Mouse (Mus musculus) cerebellum, postnatal 25 days (tissue): ENCODE measurements around the gene Kansl1l.
"Not testable (repeated sequence)": the region's sequence is repeated elsewhere in the genome, so short reads cannot be mapped to it uniquely, and the experiment has no call there.

Experiments used
- DNase-seq, 2 experiments: peaks; one replicate each; pipeline ENCODE4 v3.0.0; 2021; ENCODE audit warnings: mixed read lengths in 2 of 2

The Kansl1l gene

GRCm38 (mm10) chr1:66816837-66817452 lies 417 bp downstream of the Kansl1l start:
- peak; percentile 99 for DNase-seq

DNA sequence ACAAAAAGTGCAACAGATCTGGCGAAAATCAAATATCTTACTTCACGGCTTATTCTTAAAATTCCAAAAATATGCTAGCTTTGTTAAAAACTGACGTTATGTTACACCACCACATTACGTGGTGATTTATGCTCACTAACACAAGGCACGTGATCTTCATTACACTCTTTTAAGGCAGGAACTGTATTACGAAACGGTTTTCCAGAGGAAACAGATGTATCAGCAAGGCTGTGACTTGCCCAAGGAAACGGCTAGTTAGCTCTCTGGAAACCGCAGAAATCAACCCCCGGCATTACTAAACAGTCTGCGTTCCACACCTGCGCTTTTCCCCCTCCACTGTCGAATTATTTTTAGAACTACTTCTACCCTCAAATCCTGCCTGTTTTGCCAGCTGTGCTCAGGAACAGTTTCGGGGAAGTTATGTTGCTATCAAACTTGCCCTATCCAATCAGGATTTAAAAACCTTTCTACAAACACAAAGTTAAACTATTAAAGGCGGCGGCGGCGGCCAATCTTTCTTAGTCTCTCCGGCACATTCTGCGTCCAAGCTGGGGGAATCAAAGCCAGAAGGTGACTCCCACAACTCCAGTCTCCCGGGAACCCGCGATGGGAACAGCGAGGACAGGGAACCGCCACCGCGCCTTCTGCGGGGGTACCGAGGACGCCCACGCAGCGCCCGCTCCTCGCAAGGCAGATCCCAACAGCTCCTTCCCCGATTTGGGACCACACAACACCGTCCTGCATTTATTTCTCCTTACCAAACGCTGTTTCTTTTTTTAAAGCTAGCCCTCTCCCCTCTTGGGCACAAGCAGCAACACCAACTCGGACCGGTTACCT lies 1.2 kb downstream of the Kansl1l start:
- peak in 1 of 2 experiments; percentile 71 for DNase-seq

DNA sequence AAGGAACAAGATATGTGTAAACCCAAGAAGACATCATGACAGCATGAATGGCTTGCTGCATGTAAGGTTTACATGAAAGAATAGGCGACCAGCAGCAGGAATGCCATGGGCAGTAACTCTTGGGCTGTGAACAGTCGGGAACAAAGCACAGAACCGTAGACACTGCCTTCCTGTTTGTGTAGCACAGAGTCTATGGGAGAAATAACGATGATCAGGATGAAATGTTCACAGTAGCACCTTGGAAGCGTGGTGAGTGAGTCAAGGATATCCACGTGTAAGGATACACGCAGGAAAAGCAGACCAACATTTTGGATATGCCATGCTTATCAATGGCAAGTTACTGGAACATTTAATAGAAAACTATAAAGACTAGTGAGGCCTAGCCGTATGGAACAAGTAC lies 2.6 kb downstream of the Kansl1l start:
- DNase-seq = no peak

- no peak for DNase-seq
Observed at GRCm38 (mm10) chr1:66813191-66813590, 4.2 kb downstream of the Kansl1l start.

DNA sequence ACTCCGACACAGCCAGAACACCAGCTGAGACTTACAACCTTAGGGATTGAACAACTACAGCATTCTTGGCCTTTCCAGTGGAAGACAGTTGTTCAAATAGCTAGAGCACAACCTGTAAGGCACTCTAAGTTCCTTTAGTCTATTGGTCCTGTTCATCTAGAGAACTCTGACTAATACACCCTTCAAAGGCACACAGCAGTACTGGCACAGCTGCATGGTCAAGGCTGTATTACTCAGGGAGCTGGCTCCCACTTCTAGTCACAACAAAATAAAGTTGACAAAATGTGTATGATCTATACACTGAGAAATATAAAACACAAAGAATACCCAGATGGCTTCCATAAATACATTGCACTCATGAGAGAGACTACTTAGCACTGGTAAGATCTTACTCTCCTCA lies 10.5 kb downstream of the Kansl1l start:
- DNase-seq = no peak

GRCm38 (mm10) chr1:66805408-66805807 lies 12.0 kb downstream of the Kansl1l start:
- DNase-seq = no peak

DNA sequence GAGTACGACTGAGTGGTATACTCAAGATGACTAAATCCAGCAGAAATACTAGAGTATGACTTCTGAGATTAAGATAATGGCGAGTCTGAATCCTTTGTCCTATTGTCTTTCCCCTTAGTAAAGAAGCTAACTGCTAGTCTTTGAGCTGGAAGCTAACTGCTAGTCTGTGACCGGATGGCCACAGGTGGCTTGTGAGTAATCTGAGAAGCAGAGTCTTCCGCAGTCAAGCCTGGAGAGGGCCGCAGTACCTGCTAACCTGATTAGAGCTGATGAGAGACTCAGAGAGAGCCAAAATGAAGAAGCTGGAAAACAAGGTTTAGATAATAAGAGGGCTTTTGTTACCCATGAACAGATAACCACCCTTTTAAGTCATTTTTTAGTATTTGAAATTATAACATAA lies 12.7 kb downstream of the Kansl1l start:
- DNase-seq = no peak

GRCm38 (mm10) chr1:66797962-66798361 lies 19.4 kb downstream of the Kansl1l start:
- no peak for DNase-seq

DNA sequence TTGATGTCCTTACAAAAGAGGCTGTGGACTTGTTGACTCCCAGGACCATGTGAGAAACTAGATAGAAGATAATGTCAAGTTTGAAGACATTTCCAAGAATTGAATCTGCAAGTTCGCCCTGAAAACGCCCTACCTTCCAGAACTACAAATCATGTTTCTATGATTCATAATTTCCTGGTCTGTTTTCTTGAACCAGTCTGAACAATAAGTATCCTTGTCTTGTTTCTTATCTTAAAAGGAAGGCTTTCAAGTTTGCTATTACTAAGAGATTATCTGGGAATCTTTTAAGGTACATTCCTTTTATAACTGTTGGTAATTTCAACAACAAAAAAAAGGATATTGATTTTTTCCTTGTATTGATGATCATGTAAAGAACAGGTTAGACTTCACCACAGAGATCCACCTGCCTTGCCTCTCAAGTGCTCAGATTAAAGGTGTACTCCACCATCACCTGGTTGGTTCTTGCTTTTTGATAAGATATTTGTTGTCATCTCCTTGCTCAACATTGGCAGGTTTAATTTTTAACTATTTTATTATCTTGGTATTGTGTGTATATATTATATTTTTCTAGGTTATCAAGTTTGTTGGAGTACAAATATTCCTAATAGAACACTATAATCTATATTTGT lies 24.4 kb downstream of the Kansl1l start:
- no peak for DNase-seq

DNA sequence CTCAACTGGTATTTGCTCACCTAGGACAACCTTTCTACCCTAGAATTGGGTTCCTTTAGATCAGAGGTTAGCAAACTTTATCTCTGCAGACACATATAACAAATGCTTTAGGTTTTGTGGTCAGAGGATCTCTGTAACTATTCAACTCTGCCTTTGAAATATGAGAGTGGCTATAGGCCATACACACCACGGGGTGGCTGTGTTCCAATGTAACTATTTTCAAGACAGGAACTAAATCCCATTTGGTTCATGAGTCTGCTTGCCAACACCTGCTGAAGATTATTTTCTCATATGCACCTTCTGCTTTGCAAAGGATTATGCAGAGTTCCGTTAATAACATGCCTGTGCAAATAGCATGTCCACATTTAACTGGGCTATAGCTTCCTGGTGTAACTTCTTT lies 35.1 kb downstream of the Kansl1l start:
- DNase-seq = peak; percentile 15 to 51

GRCm38 (mm10) chr1:66781027-66781426 lies 36.3 kb downstream of the Kansl1l start:
- DNase-seq = no peak

DNA sequence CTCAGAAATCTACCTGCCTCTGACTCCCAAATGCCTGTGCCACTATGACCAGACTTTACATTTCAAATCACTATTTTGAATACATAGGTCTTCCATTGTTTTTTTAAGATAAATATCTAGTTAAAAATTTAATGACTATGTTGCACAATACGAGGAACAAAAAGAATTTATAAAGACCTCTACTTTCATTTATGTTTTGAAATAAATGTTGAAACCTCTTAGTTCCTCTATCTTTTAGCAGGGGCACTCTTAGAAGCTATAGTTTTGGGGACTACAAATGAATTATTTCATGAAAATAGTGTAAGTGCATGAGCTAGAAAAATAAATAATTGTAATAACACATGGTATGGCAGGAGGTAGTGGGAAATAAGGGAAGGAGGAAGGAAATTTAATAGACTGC lies 38.6 kb downstream of the Kansl1l start:
- DNase-seq = no peak

GRCm38 (mm10) chr1:66777878-66778277 lies 39.5 kb downstream of the Kansl1l start:
- peak in 1 of 2 experiments; percentile 21 for DNase-seq

DNA sequence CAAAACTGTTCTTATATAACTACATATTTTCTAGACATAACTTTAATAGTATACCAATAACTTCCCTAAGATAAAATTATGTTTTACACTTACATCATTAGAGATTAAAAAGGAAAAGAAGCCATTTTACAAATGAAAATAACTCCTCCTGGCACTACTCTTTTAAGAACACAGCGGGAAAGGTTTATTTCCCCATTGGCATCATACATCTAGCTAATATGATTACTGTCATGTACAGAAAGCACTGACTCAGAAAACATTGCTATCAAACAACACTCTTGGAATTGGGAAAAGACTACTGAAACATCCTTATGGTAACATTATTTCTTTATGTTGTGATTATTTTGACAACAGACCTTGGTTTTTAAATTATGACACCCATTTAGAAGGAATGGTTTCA lies 48.6 kb downstream of the Kansl1l start:
- no peak for DNase-seq

DNA sequence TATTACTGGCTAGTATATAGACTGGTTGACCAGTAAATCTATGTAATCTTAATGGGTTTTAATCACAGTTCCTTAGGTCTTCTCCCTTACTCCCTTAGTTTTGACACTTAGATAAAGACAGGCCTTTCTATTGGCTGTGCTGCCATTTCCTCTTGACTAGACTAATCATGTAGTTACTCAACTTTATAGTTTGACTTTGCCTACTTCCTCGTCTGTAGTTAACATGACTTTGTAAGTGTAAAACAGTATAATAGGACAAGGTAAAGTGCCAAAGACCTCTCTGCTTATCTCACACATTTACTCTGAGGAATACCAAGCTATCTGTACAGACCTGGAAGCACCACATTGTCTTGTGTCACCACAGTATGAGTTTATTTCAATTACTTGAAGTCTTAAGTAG lies 86.8 kb downstream of the Kansl1l start:
- no peak for DNase-seq

DNA sequence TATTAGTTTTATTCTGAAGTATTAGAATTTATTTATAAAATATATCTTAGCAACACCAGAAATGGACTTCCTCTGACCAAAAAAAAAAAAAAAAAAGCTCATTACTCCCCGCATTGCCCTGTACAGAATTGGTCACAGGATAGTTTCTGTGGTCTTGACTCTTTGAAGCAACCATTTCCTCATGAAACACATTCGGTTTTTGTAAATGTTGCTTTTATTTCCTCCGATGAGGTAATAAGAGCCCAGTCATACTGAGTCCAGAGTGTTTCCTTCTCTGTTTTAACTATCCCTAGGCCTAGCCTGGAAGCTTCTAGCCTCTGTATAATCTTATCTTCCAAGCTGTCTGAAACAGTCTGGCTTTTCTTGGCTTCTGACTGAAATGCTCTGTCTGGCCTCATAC lies 104.5 kb downstream of the Kansl1l start:
- DNase-seq = no peak

GRCm38 (mm10) chr1:66704523-66704922 lies 112.8 kb downstream of the Kansl1l start:
- DNase-seq = no peak

DNA sequence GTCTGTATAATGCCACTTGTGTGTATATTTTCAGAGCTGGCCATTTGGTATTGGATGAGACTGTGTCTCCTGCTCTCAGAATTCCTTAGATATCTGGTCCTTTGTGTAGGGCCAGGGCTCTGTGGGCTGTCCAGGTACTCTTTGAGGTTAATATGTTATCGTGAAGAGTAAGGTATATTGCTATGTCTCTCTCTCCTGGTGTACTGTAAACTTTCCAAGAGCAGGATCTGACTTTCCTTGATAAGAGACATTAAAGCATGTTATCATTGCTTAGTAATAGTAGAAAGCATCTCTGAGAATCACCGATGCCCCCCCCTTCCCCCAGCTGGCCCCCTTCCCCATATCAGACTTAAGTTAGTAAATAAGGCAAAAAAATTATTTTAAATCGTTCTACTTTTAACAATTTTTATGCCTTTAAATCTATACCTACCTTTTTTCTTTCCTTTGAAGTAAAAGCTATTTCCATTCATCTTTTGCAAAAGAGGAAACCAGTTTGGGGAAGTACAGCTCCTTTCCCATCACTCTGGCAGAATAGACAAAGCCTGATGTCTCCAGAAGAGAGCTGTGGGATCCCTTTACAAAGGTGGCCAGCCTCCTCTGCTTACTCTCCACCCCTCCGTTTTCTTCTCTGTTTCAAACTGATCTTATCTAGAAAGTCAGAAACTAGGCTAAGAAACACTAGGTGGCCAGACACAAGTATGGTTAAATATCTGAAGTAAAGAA lies 114.6 kb downstream of the Kansl1l start:
- no peak for DNase-seq

- DNase-seq = no peak
Observed at GRCm38 (mm10) chr1:66701576-66701940, 115.8 kb downstream of the Kansl1l start.

- peak; percentile 92 to 97 for DNase-seq
Observed at GRCm38 (mm10) chr1:66700693-66701575, 116.4 kb downstream of the Kansl1l start, which contains the start of gene Rpe. Gene Rpe, plus strand, starts transcription at chr1:66700831.

DNA sequence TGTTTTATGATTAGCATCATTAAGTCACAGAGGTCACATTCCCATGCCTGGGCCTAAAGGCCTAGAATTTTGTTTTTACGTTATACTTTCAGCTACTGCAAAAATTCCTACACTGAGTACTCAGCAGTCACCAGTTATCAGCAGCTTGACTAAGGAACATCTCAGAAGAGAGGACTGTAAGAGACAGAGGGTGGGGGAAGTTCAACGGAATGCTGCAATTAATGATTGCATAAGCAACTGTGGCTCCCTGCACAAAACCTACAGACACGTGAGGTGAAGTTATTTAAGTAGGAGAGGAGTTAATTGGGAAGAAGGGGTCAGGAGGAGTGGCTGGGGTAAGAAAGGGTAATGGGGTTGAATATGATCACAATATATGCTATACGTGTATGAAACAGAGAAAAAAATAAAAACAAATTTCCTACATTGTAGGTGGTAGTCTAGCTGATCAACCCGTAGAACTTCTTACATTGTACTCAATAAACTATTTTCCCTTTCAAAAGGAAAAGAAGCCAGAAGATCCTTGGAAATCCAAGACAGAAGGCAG lies 117.1 kb downstream of the Kansl1l start:
- DNase-seq = no peak

GRCm38 (mm10) chr1:66699630-66700029 lies 117.7 kb downstream of the Kansl1l start:
- not testable (repeated sequence) for DNase-seq
